Mouse (Mus musculus): ENCODE measurements around the gene Dffa.
"Not testable (repeated sequence)": the region's sequence is repeated elsewhere in the genome, so short reads cannot be mapped to it uniquely, and the experiment has no call there.

Dffa gene

GRCm38 (mm10) chr4:149148084-149148483 lies 44.1 kb downstream of the Dffa start:
- no peak for DNase-seq (ENCODE audit: low spot score)

- no peak for DNase-seq (ENCODE audit: low spot score)
These were observed 45.2 kb downstream of the Dffa start for GRCm38 (mm10) chr4:149149196-149149595.

- no peak for DNase-seq (ENCODE audit: low spot score)
These were observed 45.7 kb downstream of the Dffa start for GRCm38 (mm10) chr4:149149611-149150010.

GRCm38 (mm10) chr4:149150256-149150655 lies 46.3 kb downstream of the Dffa start:
- DNase-seq (ENCODE audit: low spot score) = peak; percentile 22

- DNase-seq (ENCODE audit: low spot score) = no peak
These were observed 46.8 kb downstream of the Dffa start for GRCm38 (mm10) chr4:149150721-149151120.

GRCm38 (mm10) chr4:149154859-149155258 lies 50.9 kb downstream of the Dffa start:
- no peak for DNase-seq (ENCODE audit: low spot score)

- DNase-seq (ENCODE audit: low spot score) = peak; percentile 69
These were observed 51.8 kb downstream of the Dffa start for GRCm38 (mm10) chr4:149155711-149156110.

GRCm38 (mm10) chr4:149157415-149157973 lies 53.5 kb downstream of the Dffa start:
- DNase-seq (ENCODE audit: low spot score) = no peak

- DNase-seq (ENCODE audit: low spot score) = no peak
These were observed 55.3 kb downstream of the Dffa start for GRCm38 (mm10) chr4:149159203-149159602.

- no peak for DNase-seq (ENCODE audit: low spot score)
These were observed 55.9 kb downstream of the Dffa start for GRCm38 (mm10) chr4:149159891-149160290.

GRCm38 (mm10) chr4:149161166-149161565 lies 57.2 kb downstream of the Dffa start:
- no peak for DNase-seq (ENCODE audit: low spot score)

- DNase-seq (ENCODE audit: low spot score) = no peak
These were observed 59.2 kb downstream of the Dffa start for GRCm38 (mm10) chr4:149163196-149163595.

GRCm38 (mm10) chr4:149164150-149164549 lies 60.2 kb downstream of the Dffa start:
- DNase-seq (ENCODE audit: low spot score) = no peak

GRCm38 (mm10) chr4:149166215-149166946 lies 62.4 kb downstream of the Dffa start, which contains the start of gene Pgd:
TSS of gene Pgd (minus strand) at chr4:149166771.
- peak; percentile 98 for DNase-seq (ENCODE audit: low spot score)

- DNase-seq (ENCODE audit: low spot score) = no peak
These were observed 63.1 kb downstream of the Dffa start for GRCm38 (mm10) chr4:149166957-149167611.

GRCm38 (mm10) chr4:149168016-149168415 lies 64.1 kb downstream of the Dffa start:
- DNase-seq (ENCODE audit: low spot score) = no peak

- DNase-seq (ENCODE audit: low spot score) = not testable (repeated sequence)
These were observed 66.0 kb downstream of the Dffa start for GRCm38 (mm10) chr4:149169926-149170325.
